Mouse (Mus musculus): ENCODE measurements around the gene Ccdc107.

DNA sequence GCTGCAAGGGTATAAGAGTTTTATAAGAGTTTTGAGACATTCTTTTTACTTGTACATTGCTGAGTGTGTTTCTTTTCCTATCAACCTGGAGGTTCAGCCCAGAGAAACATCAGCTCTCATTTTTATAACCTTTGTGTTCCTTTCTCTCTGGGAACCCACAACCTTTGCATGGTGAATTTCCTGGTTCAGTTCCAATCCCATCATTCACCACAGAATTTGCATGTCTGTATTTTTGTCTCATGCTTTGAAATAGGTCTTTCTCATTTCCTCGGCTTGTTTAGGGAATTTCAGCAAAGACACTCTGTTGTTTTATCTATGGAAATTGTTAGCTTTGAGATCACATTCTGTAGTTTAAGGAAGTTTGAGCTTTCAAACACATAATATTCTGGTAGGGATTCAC lies 19.1 kb upstream of the Ccdc107 start:
- no peak for TF ChIP-seq USF1 (IDR thresholded peaks at IDR 0.05; ENCODE audit: low read depth, low read length)
- TF ChIP-seq CTCF (conservative IDR thresholded peaks at IDR 0.05 in 1 of 2, IDR thresholded peaks at IDR 0.05 in 1 of 2; ENCODE audit: low read depth in 2 of 2, low read length in 2 of 2): no peak
- TF ChIP-seq EP300 (IDR thresholded peaks at IDR 0.05; ENCODE audit: low read length): peak; percentile 86
- no peak for TF ChIP-seq POLR2A (IDR thresholded peaks at IDR 0.05; ENCODE audit: low read depth, low read length)
- no peak for TF ChIP-seq MAZ (IDR thresholded peaks at IDR 0.05; ENCODE audit: low read depth, low read length)
- no peak for TF ChIP-seq TBP (conservative IDR thresholded peaks at IDR 0.05; ENCODE audit: low read depth, low read length)
- TF ChIP-seq USF2 (conservative IDR thresholded peaks at IDR 0.05; ENCODE audit: low read depth, low read length): no peak
- TF ChIP-seq CHD1 (IDR thresholded peaks at IDR 0.05; ENCODE audit: low read depth, low read length): no peak
- no peak for TF ChIP-seq ZC3H11A (IDR thresholded peaks at IDR 0.05; ENCODE audit: low read depth, low read length)
